Mouse (Mus musculus): ENCODE data around the gene Hoxd3.

Gene Hoxd3

DNA sequence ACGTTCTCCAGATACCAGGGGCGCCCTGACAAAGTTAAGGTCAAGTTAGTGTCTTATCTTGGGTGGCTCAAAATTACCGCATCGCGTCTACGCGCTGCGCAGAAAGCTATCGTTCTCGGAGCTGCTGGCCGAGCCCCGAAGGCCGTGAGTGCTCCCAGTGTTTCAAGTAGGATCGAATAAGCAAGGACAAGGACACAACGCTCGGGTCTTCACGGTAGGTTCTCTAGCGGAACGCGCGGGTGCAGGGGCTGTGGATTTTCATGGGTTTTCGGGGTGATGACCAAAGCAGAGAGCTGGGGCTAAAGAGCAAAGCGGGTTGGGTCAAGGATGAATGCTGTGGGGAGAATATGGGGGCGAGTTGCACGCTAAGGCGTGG is 32.1 kb upstream of the Hoxd3 start:
- no peak for DNase-seq

DNA sequence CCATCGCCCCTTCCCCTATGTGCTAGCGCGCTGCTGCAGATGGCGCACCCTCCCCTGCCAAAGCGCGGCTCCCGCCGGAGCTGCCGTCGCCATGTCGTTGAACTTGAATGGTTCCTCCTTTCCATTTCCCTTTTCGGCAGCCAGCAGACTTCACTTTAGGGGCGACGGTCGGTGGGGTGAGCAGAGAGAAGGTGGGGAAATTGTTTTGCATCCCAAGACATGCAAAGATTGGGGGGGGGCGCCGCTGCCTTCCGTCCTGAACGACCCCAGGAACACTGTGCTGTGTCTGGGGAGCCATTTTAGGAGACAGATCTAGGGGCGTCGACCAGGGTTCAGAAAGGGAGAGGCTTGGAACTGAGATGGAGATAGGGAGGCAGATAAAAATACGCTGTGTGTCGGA is 31.7 kb upstream of the Hoxd3 start:
- DNase-seq = no peak

DNA sequence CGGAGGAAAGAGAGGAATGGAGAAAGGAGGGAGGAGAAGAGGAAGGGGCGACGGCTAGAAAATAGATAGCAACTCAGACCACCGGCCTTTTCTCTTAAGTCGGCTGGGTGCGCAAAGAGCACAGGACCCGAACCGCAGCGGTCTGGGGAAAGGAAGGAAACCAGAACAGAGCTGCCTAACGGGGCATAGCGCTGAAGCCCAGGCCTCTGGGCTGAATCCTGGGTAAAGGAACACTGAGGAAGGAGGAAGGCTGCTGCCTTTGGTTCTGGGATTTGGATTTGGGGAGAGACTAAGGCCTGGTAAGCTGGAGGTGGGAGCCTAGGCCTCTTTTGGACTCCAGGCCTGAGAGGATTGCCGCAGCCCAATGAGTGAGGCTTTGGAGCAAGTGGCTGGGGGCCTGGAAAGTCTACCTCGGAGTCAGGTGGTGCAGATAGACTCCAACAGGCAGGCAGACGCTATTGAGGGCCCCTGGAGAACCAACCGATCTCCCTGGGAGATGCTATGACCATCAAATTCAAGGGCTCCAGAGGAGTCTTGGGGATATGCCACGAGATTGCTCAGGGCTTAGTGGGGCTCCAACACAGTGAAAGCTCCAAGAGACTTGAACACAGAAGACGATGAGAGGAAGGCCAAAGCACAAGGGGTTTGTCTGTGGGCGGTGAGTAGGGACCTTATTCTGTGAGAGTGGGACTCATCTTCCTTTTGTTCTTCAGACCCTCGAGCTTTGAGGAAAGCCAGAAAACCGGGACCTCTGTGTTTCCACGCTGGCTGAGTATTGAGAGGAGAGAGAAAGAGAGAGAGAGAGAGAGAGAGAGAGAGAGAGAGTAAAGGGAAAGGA is 30.9 kb upstream of the Hoxd3 start:
- DNase-seq = no peak

DNA sequence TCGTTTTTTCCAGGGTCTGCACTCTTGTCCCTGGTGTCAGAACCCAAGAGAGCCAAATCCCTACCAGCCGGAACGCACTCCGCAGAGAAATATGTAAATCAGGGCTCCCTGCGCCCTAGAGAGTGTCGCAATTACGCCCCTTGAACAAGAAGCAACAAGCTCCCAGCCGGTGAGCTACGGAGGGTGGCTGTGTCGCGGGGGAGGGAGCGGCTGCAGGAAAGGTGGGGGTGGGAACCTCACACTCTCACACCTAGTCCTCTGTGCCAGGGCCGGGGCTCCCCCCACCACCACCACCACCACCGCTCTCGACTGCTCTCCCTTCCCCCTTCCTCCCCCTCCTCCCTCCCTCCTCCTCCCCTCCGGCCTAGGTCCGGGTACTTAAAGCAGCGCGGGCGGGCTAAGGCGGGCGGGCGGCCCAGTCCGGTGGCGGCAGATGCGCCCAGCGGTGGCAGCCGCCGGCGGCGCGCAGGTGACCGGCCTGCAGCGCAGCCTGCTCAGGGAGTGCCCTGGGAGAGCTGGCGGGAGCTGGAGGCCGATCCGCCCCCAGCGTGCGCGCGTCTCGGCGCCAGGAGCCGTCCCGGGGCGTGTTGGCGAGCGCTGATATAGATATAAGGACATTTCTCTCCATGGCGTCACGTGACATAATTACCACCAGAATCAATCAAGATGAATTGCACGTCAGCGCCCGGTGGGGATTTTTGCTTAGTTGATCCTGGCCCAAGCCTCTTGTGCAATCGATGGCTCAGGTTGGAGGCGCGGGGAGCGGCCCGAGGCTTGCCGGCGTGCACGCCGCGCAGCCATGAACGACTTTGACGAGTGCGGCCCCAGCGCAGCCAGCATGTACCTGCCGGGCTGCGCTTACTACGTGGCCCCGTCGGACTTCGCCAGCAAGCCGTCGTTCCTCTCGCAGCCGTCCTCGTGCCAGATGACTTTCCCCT is 29.9 kb upstream of the Hoxd3 start:
- DNase-seq = no peak

DNA sequence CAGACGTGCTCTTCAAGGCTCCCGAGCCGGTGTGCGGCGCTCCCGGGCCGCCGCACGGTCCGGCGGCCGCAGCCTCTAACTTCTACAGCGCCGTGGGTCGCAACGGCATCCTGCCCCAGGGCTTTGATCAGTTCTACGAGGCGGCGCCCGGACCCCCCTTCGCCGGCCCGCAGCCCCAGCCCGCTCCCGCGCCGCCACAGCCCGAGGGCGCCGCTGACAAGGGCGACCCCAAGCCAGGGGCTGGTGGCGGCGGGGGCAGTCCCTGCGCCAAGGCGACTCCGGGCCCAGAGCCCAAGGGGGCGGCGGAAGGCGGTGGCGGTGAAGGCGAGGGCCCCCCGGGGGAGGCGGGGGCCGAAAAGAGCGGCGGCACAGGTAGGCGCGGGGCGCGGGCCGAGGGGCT is 28.9 kb upstream of the Hoxd3 start:
- DNase-seq = no peak

DNA sequence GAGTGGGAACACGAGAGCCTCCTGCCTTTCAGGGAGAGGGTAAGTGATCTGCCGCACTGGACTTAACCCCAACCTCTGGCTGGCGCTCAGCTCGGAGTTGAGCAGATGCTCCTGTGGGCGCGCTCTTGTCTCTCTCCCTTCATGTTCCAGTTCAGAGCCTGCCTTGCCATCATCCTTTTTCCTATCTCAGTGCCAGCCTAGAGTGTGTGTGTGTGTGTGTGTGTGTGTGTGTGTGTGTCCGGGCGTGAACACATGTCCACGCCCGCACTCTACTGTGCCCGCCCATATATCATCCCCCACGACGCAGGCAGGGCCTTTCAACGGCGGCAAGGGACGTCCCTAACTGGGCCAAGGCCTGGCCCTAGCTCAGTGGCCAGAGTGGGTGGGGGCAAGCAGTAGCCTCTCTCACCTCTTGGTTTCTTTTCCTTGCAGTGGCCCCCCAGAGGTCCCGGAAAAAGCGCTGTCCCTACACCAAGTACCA is 28.2 kb upstream of the Hoxd3 start:
- DNase-seq = no peak

DNA sequence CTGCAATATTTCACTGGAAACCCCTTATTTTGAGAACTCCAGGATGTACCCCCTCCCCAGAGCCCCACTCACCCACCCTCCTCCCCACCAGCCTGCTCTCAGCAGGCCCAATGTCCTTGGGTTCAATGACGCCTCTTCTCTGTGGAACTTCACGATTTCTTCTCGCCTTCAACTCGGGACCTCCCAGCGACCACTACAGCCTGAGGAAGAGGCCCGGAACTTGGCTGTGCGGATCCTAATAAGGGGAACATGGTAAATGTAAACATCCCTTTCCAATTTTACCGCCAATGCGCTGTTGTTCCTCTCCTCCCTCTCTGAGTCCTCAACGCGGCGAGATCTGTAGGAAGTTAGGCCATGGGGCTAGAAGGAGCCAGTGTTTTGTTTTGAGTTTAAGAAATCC is 27.6 kb upstream of the Hoxd3 start:
- no peak for DNase-seq

DNA sequence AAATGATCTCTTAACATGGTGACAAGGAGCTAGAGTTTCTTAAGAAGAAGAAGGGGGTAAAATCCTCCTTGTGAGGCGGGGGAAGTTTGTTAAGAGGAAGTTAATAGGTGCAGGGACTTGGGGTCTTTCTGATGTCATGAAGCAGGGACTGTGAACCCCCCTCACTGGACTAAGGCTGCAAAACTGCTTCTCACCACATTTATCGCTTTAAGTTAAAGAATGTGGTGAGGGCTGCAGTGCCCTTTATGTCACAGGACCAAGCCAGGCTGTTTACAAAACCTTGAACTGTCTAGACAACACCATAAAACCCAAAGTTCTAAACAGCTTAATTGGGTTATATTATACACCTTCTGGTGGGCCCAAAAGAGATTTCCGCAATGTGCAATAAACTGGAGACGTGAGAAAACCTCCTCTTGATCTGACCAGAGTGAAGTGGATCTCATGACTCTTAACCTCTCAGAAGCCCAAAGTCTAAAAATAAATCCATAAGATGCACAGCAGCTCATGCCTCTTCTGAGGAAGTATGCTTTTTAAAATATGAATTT is 26.6 kb upstream of the Hoxd3 start:
- no peak for DNase-seq

DNA sequence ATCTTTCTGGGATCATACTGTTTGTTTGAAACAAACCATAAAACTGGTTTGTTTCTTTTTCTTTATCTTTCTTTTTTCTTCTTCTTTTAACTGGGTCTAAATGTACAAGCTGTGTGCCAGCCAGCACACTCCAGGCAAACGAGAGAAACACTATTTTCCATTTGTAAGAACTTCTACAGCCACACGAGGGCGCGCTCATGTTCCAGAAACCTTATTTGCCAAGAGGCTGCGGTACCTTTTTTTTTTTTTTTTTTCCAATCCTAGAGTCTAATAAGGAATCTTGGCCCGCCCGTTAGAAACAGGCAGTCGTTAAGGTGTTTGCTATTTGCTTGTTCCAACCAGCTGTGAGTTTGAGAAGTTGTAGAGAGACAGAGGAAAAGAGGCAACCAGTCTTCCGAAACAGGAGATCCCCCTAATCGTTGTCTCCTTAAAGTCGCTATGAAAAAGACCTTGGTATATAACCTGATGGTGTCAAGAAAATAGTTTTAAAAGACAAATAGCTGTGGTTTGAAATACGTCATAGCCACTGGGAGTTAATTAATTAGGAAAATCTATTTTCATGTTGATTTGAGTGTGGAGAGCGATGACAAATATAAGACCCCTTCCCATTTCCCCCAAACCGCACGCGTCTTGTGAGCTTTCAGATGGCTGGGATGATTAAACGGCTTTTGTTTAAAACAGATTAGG is 25.3 kb upstream of the Hoxd3 start:
- no peak for DNase-seq

DNA sequence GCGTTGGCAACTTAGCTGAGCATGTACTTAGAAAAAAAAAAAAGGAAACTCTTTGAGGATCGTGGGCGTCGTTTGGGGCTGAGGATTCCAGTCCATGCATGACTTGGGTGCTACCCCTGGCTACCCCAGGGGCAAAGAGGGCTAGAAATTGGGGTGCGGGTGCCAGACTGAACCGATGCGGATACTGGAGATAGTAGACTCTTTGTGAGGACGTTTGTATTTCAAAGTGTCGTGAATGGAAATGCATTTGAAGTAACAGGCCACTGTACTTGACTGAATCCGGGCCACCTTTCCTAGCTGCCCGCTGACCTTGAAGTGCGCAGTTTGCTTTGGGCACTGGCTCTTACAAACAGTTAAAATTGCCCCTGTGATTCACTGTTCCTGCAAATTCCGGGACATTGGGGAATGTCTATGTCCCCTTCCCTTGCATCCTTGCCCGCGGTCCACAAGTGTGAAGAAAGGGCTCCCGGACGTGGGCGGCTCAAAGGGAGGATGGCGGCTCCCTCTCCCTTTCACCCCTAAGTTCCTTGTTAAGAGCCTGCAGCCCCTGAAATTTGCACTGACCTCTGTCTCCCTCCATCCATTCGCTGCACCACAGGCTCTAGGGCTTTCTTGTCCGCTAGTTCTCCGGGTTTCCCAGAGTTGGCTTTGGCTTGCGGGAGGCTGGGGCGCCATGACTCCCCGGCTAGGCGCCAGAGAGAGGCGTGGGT is 24.6 kb upstream of the Hoxd3 start:
- DNase-seq = no peak

DNA sequence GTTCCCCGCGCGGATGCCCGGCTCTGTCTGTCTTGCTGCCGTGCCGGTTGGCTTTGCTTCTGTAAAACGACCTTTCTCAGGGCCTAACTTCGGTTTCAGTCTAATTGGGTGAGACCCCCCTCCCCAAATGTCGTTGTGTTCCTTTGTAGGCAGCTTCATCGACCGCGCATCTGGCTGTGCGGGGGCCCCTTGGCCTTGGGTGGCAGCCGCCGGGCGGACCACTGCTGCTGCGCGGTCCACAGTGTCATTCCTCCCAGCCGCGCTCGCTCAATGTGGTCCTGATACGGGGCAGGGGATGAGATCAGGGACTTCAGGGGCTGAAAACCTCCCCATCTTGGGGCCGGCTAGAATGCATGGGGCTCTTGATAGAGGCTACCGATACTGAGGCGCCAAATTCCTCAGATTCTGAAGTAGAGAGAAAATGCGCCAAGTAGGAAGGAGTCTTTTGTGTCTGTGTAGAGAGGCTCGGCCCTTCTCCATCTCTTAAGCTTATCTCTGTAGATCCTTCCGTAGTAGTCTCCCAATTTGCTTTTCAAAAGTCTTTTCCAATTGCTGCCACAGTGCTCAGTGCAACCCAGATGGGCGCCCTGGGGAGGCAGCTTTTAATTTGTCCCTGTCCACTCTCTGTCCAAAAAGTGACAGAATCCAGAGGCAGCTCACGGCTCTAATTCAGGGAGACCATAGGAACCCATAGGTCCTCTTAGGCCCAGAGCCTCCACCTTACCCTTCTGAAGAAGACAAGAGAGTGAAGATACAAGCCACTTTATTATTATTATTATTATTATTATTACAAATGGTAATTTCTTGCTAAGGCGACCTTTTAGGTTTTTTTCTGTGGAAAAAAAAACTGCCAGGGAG is 23.8 kb upstream of the Hoxd3 start:
- no peak for DNase-seq

DNA sequence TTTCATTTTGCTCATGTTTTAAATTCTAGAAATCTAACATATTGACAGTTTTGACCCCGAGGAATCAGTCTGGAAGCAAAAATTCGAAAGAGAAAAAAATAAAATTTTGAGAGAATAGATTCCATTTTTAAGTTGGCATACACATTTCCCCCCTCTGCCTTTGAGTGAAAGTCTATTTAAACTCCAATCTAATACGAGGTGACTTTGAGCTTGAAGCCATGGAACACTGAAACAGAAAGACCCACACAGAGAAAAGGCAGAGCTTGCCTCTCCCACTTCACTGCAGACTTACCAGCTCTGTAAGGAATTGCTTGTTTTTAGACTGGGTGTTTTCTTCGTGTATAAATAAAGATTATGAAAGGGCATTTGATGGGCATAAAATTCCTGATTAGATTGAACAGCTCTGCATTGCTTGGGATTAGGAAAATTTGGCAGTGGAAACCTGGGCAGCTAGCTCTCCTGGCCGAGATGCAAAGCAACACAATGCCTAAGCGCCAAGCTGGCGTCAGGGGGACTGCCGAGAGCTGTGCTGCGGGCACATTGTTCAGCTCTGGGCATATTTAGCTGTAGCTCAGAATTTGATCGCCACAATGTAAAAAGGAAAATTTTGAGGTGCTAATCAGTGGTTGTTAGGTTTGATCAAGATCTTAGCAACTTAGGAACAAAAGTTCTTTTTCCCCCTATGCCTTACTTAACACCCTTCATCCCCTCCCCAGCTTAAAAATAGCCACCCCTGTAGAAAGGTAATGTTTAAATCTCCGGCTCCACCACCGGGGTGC is 22.7 kb upstream of the Hoxd3 start:
- no peak for DNase-seq

DNA sequence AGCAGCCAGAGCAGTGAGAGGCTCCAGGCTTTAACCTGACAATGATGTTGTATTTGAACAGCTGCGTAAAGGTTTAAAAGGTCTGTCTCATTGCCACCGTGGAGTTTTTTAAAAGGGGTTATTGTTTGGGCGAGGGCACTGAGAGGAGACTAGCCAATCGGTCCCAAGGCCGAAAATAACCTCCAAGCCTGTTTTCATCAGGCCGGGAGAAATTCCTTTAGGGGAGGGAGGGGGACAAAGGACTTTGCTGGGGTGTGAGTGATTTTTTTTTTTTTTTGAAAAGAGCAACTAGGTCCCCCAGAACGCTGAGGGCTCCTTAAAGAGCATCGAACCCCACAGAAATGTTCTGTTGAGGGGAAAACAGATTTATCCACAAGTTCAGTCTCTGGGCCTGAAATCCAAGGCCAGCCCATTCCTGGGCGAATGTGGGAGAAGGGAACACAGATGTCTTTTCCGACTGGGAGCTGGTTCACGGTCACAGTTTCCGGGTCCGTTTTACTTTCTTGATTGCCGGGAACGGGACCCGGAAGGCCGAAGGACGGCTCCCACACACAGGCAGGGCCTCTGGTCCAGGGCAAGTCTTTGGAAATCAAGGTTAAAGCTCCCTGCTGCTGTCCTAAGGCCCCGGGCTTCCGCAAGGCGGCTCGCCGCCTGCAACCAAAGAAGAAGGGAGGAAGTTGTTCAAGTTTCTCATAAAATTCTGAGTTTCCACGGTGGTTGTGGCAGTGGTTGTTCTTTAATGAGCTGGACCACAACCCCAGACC is 22.0 kb upstream of the Hoxd3 start:
- DNase-seq = no peak

DNA sequence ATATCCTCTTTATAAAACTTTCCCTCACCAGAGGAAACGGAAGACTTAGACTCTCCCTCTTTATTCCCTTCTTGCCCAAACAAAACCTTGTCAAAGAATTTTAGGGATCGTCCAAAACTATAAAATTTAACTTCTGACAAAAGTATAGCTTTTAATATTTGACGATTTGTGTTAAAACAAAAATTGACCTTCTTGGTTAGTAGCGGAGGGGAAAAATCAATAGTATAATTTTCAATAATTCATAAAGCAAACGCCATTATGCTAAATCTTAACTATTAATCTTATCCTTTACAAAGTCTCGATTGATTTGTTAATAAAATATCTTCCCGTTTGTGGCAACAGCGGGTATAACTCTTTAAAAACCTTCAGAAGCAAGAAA is 21.4 kb upstream of the Hoxd3 start:
- DNase-seq = no peak

DNA sequence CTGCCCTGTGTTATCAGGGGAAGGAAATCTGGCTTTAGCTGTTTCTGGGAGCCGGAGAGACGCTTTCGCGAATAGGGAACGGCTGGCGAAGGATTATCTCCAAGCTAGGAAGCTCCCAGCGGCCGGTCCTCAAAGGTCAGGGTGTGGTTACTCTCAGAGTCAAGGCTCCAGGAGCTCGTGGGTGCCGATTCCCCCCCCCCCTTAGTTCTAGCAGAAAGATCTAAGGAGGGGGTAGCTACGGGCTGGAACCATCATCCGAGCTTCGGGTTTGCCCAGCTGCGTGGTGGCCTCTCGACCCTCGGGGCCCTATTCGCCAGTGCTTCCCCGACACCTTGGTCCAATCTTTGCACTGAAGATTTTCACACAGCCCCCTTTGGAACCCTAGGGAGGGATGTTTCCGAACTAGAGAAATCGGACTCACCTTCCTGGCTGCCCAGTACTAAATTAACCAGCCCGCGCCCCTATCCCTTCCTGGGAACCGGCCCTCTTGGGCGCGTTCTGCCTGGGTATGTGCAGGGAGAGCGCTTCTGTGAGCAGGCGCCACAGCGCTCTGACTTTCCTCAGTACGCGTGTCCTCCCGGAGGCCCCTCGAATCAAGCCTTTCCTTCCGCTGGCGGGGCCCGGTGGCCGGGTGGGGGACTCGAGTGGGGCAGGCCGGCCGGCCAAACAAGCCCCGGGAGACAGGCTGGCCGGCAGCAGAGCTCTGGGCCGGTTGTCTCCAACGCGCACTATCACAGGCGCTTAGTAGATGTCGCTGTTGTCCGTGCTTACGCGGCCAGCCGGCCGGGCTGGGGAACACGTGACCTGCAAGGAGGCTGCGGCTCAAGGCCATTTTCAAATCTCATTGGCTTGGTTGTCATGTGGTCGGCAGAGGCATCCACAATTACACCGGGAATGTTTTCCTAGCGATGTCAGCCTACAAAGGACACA is 20.4 kb upstream of the Hoxd3 start, which contains the start of gene Hoxd10:
Gene Hoxd10 (plus strand): TSS at position 903 of the 930 bp plus-strand sequence.
- DNase-seq = no peak

DNA sequence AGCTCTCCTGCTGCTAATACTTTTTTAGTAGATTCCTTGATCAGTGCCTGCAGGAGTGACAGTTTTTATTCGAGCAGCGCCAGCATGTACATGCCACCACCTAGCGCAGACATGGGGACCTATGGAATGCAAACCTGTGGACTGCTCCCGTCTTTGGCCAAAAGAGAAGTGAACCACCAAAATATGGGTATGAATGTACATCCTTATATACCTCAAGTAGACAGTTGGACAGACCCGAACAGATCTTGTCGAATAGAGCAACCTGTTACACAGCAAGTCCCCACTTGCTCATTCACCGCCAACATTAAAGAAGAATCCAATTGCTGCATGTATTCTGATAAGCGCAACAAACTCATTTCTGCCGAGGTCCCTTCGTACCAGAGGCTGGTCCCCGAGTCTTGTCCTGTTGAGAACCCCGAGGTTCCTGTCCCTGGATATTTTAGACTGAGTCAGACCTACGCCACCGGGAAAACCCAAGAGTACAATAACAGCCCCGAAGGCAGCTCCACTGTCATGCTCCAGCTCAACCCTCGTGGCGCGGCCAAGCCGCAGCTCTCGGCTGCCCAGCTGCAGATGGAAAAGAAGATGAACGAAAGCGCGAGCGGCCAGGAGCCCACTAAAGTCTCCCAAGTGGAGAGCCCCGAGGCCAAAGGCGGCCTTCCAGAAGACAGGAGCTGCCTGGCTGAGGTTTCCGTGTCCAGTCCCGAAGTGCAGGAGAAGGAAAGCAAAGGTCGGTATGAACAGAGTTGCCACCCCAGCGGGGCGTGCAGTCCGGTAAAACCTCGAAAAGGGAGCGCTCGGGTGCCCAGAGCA is 19.5 kb upstream of the Hoxd3 start:
- no peak for DNase-seq

DNA sequence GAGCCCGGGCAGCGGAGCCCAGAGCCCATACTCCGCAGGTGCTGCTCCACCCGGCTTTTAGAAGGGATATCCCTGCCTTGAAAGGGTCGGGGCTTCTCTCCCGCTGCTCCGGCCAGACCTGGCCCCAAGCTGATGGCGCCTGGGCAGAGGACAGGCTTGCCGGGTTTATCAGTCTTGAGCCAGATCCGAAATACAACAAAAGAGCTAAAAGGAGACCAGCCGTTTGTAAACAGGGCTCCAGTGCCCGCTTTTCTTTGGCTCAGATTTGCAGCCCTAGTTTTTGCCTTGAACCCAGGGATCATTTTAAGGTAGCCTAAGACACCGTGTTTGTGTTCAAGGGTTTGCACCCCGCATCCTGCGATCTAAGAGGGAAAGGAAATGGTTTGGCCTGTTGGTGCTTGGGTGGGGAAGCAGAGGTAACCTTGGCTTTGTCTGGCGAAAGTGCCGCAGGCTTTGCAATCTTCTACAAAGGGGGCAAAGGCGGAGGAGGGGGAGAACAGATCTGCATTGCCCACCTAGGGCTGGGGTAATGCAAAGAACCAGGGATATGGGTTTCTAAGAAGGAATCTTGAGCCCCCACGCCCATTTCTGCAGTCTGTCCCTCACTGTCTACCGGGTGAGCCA is 18.8 kb upstream of the Hoxd3 start:
- DNase-seq = no peak
